Mouse (Mus musculus) right cerebral cortex, adult 2 months (tissue): ENCODE measurements around the gene Ppp2r2c.

Source experiments
- DNase-seq, 2 experiments: peaks; one replicate each; pipeline ENCODE4 v3.0.0; 2021 to 2022; ENCODE audit warnings: low spot score in 2 of 2

Ppp2r2c gene

GRCm38 (mm10) chr5:36897999-36898398 is 29.7 kb downstream of the Ppp2r2c start:
- no peak for DNase-seq

- DNase-seq: no peak
These were observed 30.2 kb downstream of the Ppp2r2c start for GRCm38 (mm10) chr5:36898415-36899109.

GRCm38 (mm10) chr5:36899392-36899791 is 31.1 kb downstream of the Ppp2r2c start:
- no peak for DNase-seq

GRCm38 (mm10) chr5:36900189-36900619 is 31.9 kb downstream of the Ppp2r2c start:
- DNase-seq: no peak

GRCm38 (mm10) chr5:36902807-36903206 is 34.5 kb downstream of the Ppp2r2c start:
- no peak for DNase-seq

- no peak for DNase-seq
These were observed 35.8 kb downstream of the Ppp2r2c start for GRCm38 (mm10) chr5:36904131-36904530.

- DNase-seq: no peak
These were observed 36.4 kb downstream of the Ppp2r2c start for GRCm38 (mm10) chr5:36904703-36905102.

GRCm38 (mm10) chr5:36905216-36905615 is 36.9 kb downstream of the Ppp2r2c start:
- DNase-seq: no peak

GRCm38 (mm10) chr5:36907695-36908094 is 39.4 kb downstream of the Ppp2r2c start:
- DNase-seq: no peak

GRCm38 (mm10) chr5:36909545-36909944 is 41.2 kb downstream of the Ppp2r2c start:
- no peak for DNase-seq

GRCm38 (mm10) chr5:36910980-36911379 is 42.7 kb downstream of the Ppp2r2c start:
- DNase-seq: no peak

- peak in 1 of 2 experiments; percentile 59 for DNase-seq
These were observed 43.5 kb downstream of the Ppp2r2c start for GRCm38 (mm10) chr5:36911759-36912352.

- no peak for DNase-seq
These were observed 44.4 kb downstream of the Ppp2r2c start for GRCm38 (mm10) chr5:36912602-36913310.

- DNase-seq: no peak
These were observed 46.9 kb downstream of the Ppp2r2c start for GRCm38 (mm10) chr5:36915256-36915655.

GRCm38 (mm10) chr5:36916581-36916980 is 48.3 kb downstream of the Ppp2r2c start:
- DNase-seq: no peak

GRCm38 (mm10) chr5:36917245-36917644 is 48.9 kb downstream of the Ppp2r2c start:
- DNase-seq: no peak

- DNase-seq: no peak
These were observed 49.7 kb downstream of the Ppp2r2c start for GRCm38 (mm10) chr5:36918016-36918415.

- DNase-seq: no peak
These were observed 51.8 kb downstream of the Ppp2r2c start for GRCm38 (mm10) chr5:36920072-36920471.

- DNase-seq: peak in 1 of 2 experiments; percentile 53
These were observed 53.6 kb downstream of the Ppp2r2c start for GRCm38 (mm10) chr5:36921871-36922270.

GRCm38 (mm10) chr5:36922811-36923210 is 54.5 kb downstream of the Ppp2r2c start:
- no peak for DNase-seq

GRCm38 (mm10) chr5:36923826-36924700 is 55.8 kb downstream of the Ppp2r2c start:
- DNase-seq: no peak

- DNase-seq: no peak
These were observed 60.4 kb downstream of the Ppp2r2c start for GRCm38 (mm10) chr5:36928701-36929100.
